Mouse (Mus musculus): ENCODE measurements at regions not wholly inside any gene's neighbourhood (a gene's known extent, or its start where the extent isn't known, plus 50 kb on each side); places are given as distances from the start of the nearest gene placed in this dataset.

GRCm38 (mm10) chr3:143647237-143647636 lies 557.8 kb downstream of the Lmo4 start:
- Histone ChIP-seq H3K4me3 (ENCODE audit: insufficient read depth, low read depth, low read length) (no peak overlapping the region), H3K4me1 (ENCODE audit: control insufficient read depth, insufficient read depth, low read length) (no peaks in the 10 kb centered on the region), H3K27me3 (replicated peaks; ENCODE audit: control insufficient read depth, insufficient read depth, low read length) (no peaks in the 10 kb centered on the region), H3K27ac (ENCODE audit: insufficient read depth, low read depth, low read length) (no peak overlapping the region), H3K36me3 (ENCODE audit: control insufficient read depth, insufficient read depth, low read length) (no peaks in the 10 kb centered on the region)
- no peak for DNase-seq
- TF ChIP-seq POLR2A (IDR thresholded peaks at IDR 0.05; ENCODE audit: low read depth, low read length) (no peak), CTCF (conservative IDR thresholded peaks at IDR 0.05; ENCODE audit: insufficient read depth, insufficient read length, low read depth, low read length) (no peak)
- 83% methylated on average over 2 of the region's 2 CpGs for WGBS

GRCm38 (mm10) chr3:143646836-143647235 lies 558.2 kb downstream of the Lmo4 start:
- Histone ChIP-seq H3K27ac (ENCODE audit: insufficient read depth, low read depth, low read length) (no peak overlapping the region), H3K4me3 (ENCODE audit: insufficient read depth, low read depth, low read length) (no peak overlapping the region), H3K27me3 (replicated peaks; ENCODE audit: control insufficient read depth, insufficient read depth, low read length) (no peaks in the 10 kb centered on the region), H3K36me3 (ENCODE audit: control insufficient read depth, insufficient read depth, low read length) (no peaks in the 10 kb centered on the region), H3K4me1 (ENCODE audit: control insufficient read depth, insufficient read depth, low read length) (no peaks in the 10 kb centered on the region)
- WGBS = 34% methylated on average over 7 of the region's 7 CpGs
- no peak for DNase-seq
- TF ChIP-seq CTCF (conservative IDR thresholded peaks at IDR 0.05; ENCODE audit: insufficient read depth, insufficient read length, low read depth, low read length) (no peak), POLR2A (IDR thresholded peaks at IDR 0.05; ENCODE audit: low read depth, low read length) (no peak)

DNA sequence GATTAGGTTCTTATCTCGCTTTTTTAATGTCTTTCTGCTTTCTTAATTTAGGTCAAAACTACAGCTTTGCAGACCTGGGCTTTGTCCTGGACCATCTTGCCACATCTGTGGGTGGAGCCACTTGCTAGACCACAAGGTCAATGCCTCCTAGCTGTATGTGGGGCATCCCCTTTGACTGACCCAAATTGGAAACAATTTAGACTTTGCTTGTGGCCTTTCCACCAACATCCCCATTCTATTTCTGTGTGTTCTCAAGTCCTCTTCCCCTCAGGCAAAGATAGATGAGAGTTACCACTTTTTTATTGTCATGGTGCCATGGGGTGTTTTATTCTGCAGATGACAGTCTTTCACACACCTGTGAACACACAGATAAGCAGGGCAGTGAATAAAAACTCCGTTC lies 572.0 kb downstream of the Lmo4 start:
- Histone ChIP-seq H3K4me3 (ENCODE audit: insufficient read depth, low read depth, low read length) (no peak overlapping the region), H3K27ac (ENCODE audit: insufficient read depth, low read depth, low read length) (no peak overlapping the region), H3K4me1 (ENCODE audit: control insufficient read depth, insufficient read depth, low read length) (no peaks in the 10 kb centered on the region), H3K36me3 (ENCODE audit: control insufficient read depth, insufficient read depth, low read length) (no peaks in the 10 kb centered on the region), H3K27me3 (replicated peaks; ENCODE audit: control insufficient read depth, insufficient read depth, low read length) (no peaks in the 10 kb centered on the region)
- TF ChIP-seq POLR2A (IDR thresholded peaks at IDR 0.05; ENCODE audit: low read depth, low read length) (no peak), CTCF (conservative IDR thresholded peaks at IDR 0.05; ENCODE audit: insufficient read depth, insufficient read length, low read depth, low read length) (no peak)
- no peak for DNase-seq
- WGBS = 77% methylated on average over 2 of the region's 2 CpGs

- no peak overlapping the region for H3K27ac ChIP-seq (ENCODE audit: insufficient read depth, low read depth, low read length)
- no peaks in the 10 kb centered on the region for H3K27me3 ChIP-seq (replicated peaks; ENCODE audit: control insufficient read depth, insufficient read depth, low read length)
- no peak overlapping the region for H3K4me3 ChIP-seq (ENCODE audit: insufficient read depth, low read depth, low read length)
- WGBS = 37% methylated on average over 10 of the region's 10 CpGs
- TF ChIP-seq POLR2A (IDR thresholded peaks at IDR 0.05; ENCODE audit: low read depth, low read length) (no peak), CTCF (conservative IDR thresholded peaks at IDR 0.05; ENCODE audit: insufficient read depth, insufficient read length, low read depth, low read length) (no peak)
- H3K4me1 ChIP-seq (ENCODE audit: control insufficient read depth, insufficient read depth, low read length) = no peaks in the 10 kb centered on the region
- peak; percentile 12 for DNase-seq
- no peaks in the 10 kb centered on the region for H3K36me3 ChIP-seq (ENCODE audit: control insufficient read depth, insufficient read depth, low read length)
Observed at GRCm38 (mm10) chr3:143631183-143631582, 573.8 kb downstream of the Lmo4 start.

GRCm38 (mm10) chr3:143624906-143625305 lies 580.1 kb downstream of the Lmo4 start:
- DNase-seq = no peak
- 74% methylated on average over 3 of the region's 3 CpGs for WGBS
- H3K27ac ChIP-seq (ENCODE audit: insufficient read depth, low read depth, low read length) = no peak overlapping the region
- H3K27me3 ChIP-seq (replicated peaks; ENCODE audit: control insufficient read depth, insufficient read depth, low read length) = no peaks in the 10 kb centered on the region
- no peak overlapping the region for H3K4me3 ChIP-seq (ENCODE audit: insufficient read depth, low read depth, low read length)
- TF ChIP-seq POLR2A (IDR thresholded peaks at IDR 0.05; ENCODE audit: low read depth, low read length) (no peak), CTCF (conservative IDR thresholded peaks at IDR 0.05; ENCODE audit: insufficient read depth, insufficient read length, low read depth, low read length) (no peak)
- H3K4me1 ChIP-seq (ENCODE audit: control insufficient read depth, insufficient read depth, low read length) = no peaks in the 10 kb centered on the region
- H3K36me3 ChIP-seq (ENCODE audit: control insufficient read depth, insufficient read depth, low read length) = no peaks in the 10 kb centered on the region

- no peaks in the 10 kb centered on the region for H3K36me3 ChIP-seq (ENCODE audit: control insufficient read depth, insufficient read depth, low read length)
- no peaks in the 10 kb centered on the region for H3K4me1 ChIP-seq (ENCODE audit: control insufficient read depth, insufficient read depth, low read length)
- no peak for DNase-seq
- 75% methylated on average over 3 of the region's 3 CpGs for WGBS
- no peak overlapping the region for H3K27ac ChIP-seq (ENCODE audit: insufficient read depth, low read depth, low read length)
- H3K27me3 ChIP-seq (replicated peaks; ENCODE audit: control insufficient read depth, insufficient read depth, low read length) = no peaks in the 10 kb centered on the region
- TF ChIP-seq POLR2A (IDR thresholded peaks at IDR 0.05; ENCODE audit: low read depth, low read length) (no peak), CTCF (conservative IDR thresholded peaks at IDR 0.05; ENCODE audit: insufficient read depth, insufficient read length, low read depth, low read length) (no peak)
- H3K4me3 ChIP-seq (ENCODE audit: insufficient read depth, low read depth, low read length) = no peak overlapping the region
Observed at GRCm38 (mm10) chr3:143622275-143622674, 582.7 kb downstream of the Lmo4 start.

GRCm38 (mm10) chr3:143619125-143619524 lies 585.9 kb downstream of the Lmo4 start:
- no peaks in the 10 kb centered on the region for H3K27me3 ChIP-seq (replicated peaks; ENCODE audit: control insufficient read depth, insufficient read depth, low read length)
- H3K4me1 ChIP-seq (ENCODE audit: control insufficient read depth, insufficient read depth, low read length) = no peaks in the 10 kb centered on the region
- H3K4me3 ChIP-seq (ENCODE audit: insufficient read depth, low read depth, low read length) = no peak overlapping the region
- H3K36me3 ChIP-seq (ENCODE audit: control insufficient read depth, insufficient read depth, low read length) = no peaks in the 10 kb centered on the region
- no peak overlapping the region for H3K27ac ChIP-seq (ENCODE audit: insufficient read depth, low read depth, low read length)
- DNase-seq = no peak
- TF ChIP-seq CTCF (conservative IDR thresholded peaks at IDR 0.05; ENCODE audit: insufficient read depth, insufficient read length, low read depth, low read length) = no peak
- TF ChIP-seq POLR2A (IDR thresholded peaks at IDR 0.05; ENCODE audit: low read depth, low read length) = no peak
- whole genome bisulfite sequencing = 78% methylated on average over 1 of the region's 1 CpGs

GRCm38 (mm10) chr3:143614895-143615294 lies 590.1 kb downstream of the Lmo4 start:
- H3K27ac ChIP-seq (ENCODE audit: insufficient read depth, low read depth, low read length) = no peak overlapping the region
- no peak for DNase-seq
- no peaks in the 10 kb centered on the region for H3K4me1 ChIP-seq (ENCODE audit: control insufficient read depth, insufficient read depth, low read length)
- no peak overlapping the region for H3K4me3 ChIP-seq (ENCODE audit: insufficient read depth, low read depth, low read length)
- no peaks in the 10 kb centered on the region for H3K36me3 ChIP-seq (ENCODE audit: control insufficient read depth, insufficient read depth, low read length)
- TF ChIP-seq POLR2A (IDR thresholded peaks at IDR 0.05; ENCODE audit: low read depth, low read length) = no peak
- TF ChIP-seq CTCF (conservative IDR thresholded peaks at IDR 0.05; ENCODE audit: insufficient read depth, insufficient read length, low read depth, low read length) = no peak
- H3K27me3 ChIP-seq (replicated peaks; ENCODE audit: control insufficient read depth, insufficient read depth, low read length) = no peaks in the 10 kb centered on the region
- 87% methylated on average over 5 of the region's 5 CpGs for WGBS

Measured in kidney, adult 2 months (tissue).